Mouse (Mus musculus) lung, postnatal 25 days (tissue): ENCODE measurements at regions not wholly inside any gene's neighbourhood (a gene's known extent, or its start where the extent isn't known, plus 50 kb on each side); places are given as distances from the start of the nearest gene placed in this dataset.

Experiments
- DNase-seq: peaks from one replicate; pipeline ENCODE4 v3.0.0; 2022; ENCODE audit warnings: low spot score

- peak; percentile 51 for DNase-seq
Observed at GRCm38 (mm10) chr11:34153749-34154525, 54.0 kb downstream of the Foxi1 start.

GRCm38 (mm10) chr11:34149370-34149976 lies 51.1 kb upstream of the 4930469K13Rik start:
- peak; percentile 77 for DNase-seq
